Mouse (Mus musculus): ENCODE data around the gene Tent4a.

The Tent4a gene

DNA sequence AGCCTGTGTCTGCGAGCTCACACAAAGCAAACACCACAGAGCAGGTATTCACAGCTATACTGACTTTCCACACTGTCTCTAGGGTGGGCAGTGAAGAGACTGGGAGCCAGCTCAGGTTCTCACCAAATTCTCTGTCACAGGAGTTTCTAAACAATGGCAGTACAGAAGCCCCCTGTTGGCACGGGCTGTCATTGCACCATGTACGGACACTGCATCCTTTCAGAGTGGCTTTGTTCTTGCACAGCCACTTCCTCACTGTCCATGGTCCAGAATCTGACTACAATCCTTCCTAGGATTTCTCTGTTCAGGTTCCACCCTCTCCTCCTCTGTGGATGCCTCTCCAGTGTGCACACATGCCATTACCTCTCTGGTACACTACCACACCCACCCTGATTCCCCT lies 10.6 kb upstream of the Tent4a start:
- peak in 1 of 2 experiments; percentile 59 for DNase-seq

DNA sequence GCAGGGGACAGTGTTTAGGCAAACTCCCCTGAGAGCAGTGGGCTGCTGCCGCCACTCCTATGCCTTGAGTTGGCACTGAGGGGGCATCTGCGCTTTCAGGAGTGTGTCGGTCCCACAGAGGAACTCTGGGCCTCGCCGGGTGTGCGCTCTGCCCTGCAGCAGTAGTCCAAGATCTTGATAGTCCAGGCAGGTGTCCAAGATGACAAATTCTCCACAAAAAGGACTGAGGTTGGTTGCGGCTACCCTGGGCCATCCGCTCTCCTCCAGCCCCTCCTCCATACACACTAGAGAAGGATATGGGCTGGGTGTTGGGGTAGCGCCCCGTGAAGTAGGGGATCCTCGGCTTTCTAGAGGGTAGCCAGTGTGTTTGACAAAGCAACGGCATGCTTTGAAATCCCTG lies 9.2 kb upstream of the Tent4a start:
- no peak for DNase-seq

DNA sequence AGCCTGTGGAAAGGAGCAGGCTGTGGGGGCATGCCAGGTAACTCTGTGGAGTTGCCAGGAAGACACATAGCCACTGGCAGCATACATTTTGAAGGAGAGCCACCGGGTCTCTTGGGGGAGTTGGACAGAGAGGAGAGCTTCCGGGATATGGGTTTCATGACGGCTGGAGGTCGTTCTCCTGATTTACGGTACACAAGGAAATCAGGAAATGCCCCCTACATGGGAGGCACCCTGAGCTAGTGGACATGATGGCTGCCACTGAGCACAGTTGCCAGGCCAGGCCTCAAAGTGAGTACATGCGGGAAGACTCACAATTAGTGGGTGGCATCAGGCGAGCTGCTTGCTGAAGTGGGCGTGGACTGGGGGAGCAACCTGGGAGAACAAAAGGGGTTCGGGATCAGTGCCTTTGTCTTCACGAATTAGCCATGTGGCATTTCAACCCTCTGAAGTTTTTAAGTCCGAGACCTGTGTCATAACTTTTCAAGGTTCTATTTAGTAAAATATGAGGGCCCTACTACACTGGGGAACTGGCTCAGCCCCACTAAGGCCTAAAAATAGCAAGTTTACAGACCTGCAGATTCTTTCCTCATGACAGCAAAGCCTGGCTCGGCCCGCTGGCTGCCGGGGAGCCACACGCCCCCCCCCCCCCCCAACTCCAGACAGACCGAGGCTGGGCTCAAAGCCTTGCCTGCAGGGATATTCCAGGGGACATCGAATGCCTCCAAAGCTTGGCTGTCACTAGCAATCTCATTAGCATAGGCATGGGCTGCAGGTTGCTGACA lies 8.3 kb upstream of the Tent4a start:
- no peak for DNase-seq

DNA sequence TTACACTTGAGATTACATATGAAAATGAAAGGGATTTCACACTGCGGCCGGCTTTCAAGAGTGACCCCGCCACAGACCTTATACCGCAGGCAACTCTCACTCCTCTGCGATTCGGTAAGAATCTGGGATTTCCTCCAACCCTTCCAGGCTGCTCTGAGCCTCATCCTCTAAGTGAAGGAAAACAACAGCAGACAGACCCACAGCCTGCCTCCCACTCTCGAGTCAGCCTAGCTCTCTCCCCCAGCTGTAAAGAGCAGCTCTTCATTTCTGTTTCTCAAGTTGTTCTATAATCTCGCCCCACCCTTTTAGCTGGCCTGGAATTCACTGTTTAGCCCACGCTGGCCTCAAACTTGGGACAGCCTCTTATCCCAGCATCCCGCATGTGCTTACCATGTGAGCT lies 7.4 kb upstream of the Tent4a start:
- DNase-seq = no peak

DNA sequence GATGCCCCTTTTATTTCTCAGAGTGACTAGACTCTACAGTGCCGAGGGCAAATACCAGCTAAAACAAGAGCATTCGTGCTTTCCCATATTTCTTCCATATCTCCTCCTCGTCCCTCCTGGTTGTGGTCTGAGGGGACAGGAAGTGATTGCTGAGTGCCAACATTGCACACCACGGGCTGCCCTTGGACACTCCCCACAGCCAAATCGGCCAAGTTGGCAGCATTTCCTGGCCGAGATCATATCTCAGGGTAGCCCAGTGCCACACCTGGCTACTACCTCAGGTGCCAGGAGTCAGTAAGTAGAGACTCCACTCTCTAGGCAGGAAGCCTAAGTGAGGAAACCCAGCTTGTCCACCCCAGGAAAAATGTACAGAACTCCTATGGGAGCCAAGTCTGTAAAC lies 6.8 kb upstream of the Tent4a start:
- DNase-seq = no peak

DNA sequence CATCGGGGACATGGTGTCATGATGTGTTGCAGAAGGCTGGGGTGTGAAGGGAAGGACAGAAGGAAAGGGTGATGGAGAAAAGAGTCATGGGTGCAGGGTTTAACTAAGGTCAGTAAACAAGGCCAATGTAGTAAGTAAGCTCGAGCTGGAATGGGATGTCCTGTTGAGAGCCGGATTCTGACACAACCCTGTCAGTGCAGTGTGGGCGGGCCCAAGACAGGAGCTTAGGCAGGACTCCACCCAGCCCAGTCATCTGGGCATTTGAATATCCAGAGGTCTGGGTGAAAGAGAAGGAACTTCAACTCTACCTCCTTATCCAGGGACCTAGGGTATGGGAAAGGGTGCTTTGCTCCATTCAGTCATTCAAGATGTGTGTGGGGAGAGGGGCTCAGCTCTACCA lies 3.9 kb upstream of the Tent4a start:
- no peak for DNase-seq

DNA sequence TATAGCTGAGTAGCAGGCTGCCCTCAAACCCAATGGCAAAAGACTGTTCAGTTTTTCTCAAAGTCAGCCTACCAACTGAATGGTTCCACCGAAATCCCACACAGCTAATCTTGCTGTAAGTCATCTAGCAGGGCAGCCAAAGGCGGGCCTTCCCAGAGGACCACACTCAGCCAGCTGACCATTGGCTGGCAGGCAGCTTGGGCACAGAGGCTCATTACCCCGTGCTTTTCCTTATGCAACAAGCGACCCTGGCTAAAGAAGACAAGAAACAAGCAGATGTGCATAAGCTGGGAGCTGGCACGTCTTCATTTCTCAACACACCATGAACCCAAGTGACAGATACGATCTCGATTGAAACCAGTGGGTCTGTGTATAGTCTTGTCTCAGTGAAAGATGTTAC lies 2.9 kb upstream of the Tent4a start:
- no peak for DNase-seq

DNA sequence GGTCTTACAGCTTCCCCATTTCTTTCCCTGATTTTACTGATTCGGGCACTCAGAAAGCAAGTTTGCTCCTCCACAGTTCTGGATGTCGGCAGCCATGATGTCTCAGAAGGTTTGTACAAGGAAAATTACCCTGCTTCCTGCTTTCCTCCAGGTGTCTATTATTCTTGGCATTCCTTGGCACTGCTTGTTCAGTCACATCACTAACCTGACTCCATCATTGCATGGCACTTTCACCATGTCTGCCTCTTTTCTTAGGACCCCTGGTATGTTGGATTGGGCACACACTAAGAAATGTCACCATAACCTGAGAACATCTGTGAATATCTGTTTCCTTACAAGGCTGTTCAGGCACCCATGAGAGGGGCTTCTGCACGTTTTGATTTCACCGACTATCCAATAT lies 1.6 kb upstream of the Tent4a start:
- no peak for DNase-seq

DNA sequence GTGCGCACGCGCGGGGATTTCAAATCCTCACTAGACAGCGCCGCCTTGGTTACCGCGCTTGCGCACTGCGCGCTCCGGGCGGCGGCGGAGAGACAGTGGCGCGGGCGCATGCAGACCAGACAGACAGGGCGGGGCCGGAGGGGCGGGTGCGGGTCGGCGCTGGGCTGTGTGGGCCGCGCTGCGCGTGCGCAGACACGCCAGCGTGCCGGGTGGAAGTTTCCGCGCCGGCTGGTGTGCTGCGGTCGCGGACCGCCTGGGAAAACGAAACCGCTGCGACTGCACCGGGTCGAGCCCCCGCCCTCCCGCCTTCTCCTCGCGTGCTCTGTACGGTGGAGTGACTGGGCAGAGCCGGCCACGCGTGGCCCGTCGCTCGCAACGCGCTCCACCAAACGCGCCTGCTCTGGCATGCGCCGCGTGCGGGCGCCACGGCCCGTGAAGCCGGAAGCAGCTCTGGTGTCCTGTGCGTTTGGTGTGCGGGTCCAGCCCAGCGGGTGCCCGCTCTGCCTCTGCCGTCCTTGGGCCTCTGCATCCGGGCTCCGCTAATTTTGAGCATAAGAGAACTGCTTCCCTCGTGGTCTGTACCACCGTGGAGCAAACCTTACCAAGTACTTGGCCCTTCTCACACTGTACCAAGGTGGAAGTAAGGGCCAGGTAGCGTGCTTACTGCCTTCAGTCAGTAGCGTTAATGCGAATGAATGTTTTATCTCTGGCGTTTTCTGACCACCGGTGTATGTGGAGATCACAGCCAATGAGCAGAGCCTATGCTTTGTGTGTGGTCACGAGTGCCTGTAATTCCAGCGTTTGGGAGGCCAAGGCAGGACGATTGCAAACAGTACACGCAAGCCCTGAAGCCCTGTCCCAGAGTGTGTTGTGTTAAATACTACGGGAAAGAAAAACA lies 486 bp upstream of the Tent4a start:
- DNase-seq = peak; percentile 97 to 98

DNA sequence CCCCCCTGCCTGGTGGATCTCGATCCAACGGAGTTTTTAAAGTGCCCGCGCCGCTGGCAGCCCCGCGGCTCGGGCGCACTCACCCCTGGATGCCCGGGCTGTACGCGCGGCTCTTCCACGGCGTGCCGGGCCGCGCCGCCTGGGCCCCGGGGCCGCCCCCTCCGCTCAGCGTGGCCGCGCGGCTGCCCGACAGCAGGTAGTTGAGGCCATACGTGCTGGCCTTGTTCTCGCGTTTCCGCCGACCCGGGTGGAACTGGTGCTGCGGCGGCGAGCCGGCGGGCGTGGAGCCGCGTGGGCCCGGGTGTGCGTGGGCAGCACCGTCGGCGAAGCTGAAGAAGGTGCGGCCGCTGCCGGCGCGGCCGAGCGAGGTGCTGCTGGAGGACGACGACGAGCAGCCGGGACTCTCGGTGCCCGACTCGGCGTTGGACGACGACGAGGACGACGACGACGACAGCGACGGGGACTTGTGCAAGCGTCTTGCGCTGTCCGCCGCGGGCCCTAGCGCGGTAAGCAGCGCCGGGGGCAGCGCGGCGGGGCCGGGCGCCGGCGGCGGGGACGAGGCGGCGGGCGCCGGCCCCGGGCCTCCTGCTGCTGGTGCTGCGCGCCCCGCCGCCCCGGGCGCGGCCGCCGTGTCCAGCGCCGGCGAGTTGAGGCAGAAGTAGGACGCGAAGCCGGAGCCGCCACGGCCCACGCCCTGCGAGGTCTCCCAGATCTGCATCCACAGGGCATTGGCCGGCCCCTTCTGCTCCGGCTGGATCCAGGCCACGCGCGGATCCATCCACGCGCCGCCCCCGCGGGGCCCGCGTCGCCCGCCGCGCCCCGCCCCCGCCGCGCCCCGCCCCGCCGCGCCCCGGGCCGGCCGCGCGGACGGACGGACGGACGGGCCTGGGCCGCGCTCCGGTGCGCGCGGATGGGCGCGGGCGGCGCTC lies 748 bp downstream of the Tent4a start, which contains the start of gene Nsun2:
Gene Nsun2, plus strand, starts transcription at position 342 of the 929 bp plus-strand sequence.
- DNase-seq = peak in 1 of 2 experiments; percentile 47

DNA sequence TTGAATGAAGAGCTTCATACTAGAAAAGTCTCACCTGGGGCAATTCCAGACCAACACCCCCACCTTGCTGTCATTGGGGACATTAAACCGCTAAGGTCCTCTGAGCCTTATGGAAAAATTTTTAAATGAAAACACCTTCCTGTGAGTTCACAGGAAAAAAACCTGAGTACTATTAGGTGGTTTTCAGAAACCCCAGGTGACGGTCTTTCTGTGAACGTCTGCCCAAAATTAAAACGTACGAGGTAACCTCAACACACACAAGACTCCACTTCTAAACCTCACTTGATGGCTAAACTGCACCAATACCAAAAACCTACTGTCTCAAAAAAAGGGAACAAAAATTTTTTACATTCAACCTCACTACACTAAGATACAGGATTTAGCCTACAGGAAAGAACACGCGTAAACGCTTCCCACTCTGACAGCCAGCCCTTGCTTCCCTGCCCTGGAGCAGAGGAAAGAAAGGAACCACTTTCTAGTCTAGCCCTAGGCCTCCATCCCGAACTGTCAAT lies 1.5 kb downstream of the Tent4a start:
- DNase-seq = no peak

DNA sequence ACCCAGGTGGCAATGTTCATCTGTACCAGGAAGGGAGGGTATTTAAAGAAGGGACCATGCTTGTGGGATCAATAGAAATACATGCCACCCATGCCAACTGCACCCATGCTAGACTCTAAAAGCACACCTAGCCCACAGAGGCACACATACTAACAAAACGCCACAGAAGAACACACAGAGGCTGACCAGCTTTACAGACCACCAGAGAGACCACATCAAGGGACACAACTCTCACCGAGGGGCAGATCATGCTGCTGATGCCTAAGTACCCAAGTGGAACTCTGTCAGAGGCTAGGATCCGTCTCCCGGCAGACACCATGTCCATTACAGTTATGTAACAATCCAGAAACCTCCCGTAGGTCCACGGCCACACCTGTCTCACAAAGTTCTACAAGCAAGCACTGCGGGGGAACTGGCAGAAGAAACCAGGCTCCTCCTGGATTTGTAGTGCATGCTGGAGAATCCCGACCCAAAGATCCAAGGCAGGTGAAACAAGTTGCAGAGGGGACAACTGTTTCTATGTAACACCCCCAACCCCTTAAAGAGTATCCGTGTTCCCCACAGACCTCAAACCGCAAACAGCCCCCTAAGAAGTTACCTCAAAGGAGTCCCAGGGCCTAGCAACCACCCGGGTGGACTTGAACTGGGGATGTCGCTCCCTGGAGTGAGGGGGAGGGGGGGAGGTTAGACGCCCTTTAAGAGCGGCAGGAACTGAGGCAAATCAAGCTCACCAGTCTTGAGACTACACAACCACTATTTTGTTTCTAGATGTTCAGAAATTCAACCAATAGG lies 2.1 kb downstream of the Tent4a start:
- peak in 1 of 2 experiments; percentile 48 for DNase-seq

DNA sequence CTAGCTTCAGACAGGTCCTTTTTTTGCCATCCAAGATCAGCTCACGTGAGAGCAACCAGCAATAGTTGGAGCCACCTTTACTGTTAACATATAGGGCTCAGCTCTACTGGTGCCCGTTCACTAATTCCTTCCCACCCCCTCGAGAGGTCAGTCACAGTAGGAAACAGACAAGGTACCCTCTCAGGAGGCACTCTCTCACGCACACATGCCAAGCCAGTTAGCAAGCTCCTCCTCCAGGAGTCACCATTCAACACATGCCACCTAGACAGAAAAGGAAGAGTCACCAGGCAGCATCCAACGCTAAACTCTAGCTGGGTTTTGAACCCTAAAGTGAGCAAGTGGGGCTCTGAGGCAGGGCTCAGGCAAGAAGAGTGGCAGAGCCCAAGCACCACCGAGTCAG lies 3.0 kb downstream of the Tent4a start:
- DNase-seq = no peak

DNA sequence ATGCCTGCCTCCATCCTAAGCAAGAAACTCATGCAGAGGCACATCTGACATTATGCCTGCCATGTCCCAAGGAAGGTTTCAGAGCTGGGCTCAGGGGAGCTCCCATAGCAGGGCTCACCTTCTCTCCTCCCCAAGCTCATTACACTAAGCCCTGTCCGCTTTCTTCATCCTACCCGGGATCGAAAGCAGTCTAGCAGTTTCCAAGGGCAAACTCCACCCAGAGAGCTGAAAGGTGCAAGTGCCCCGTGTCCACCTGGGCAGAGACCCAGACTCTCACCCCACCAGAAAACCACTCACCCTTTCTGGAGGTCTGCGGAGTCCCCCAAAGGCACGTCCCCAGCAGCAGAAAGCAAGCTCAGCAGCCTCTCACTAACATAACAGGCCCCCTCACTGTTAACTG lies 3.5 kb downstream of the Tent4a start:
- peak in 1 of 2 experiments; percentile 31 for DNase-seq

DNA sequence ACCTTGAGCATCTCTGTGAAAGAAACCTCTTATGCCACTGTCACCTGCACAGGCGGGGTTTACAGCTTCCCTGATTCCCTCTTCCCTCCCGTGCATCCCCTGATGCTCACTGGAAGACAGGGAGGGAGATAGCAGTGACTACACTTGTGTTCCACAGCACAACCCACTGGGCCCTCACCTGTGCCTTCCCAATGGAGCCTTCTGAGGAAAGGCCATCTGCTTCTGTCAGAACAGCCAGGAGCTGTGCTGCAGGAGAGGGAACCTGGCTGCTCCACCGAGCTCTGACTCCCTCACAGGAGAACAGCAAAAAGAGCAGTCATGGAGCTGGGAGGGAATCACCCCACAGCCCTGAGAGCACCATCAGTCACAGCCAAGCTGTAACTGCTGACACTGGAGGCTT lies 4.3 kb downstream of the Tent4a start:
- no peak for DNase-seq

DNA sequence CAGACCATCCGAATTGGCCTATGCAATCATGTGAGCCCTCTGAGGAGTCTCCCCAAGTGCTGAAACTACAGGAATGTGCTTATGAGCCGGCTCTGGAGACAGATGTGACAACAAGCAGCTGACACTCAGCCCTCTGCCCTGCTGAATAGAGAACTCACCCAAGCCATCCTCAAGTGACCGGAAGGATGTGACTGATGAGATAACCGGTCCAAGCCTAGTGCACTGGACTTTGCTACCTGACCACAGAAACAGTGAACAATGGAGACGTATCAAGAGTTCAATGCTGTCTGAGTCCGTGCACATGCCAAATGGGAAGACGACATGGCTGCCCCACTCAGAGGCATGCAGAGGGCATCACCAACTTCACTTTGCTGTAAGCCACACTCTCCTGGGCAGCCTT lies 5.9 kb downstream of the Tent4a start:
- DNase-seq = peak in 1 of 2 experiments; percentile 39

DNA sequence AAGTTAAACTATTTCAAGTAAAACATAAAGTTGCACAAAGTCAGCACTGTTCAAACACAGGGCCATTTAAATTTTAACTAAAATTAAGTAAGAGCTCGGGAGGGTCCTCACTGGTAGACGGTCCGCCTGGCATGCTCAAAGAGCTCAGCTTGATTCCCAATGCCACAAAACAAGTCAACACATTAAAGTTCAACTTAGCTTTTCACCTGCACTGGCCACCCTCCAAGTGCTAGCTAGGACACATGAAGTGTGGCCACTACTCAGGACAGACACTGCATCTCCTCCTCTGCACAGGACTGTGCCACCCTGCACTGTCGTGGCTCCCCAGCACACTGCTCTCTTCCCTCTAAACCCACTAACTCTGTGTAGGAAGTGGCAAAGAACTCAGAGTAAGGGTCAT lies 8.6 kb downstream of the Tent4a start:
- DNase-seq = peak; percentile 86

DNA sequence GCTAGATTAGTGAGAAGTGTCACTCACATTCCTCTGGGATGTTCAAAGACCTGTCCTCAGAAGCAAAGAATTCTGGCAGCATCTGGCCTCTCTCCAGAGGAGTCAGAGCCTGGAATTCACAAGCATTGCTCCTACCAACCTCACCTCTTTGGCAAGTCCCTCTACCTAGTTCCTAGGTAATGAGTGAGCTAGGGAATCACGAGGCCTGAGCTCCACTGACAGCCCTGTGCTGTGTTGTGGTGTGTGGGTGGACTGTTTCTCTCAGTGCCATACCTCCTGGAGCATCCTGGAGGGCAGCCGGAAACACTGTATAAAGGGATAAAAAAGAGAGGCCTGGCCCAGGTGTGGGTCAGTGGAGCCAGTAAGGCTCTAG lies 10.3 kb downstream of the Tent4a start:
- DNase-seq = peak; percentile 73 to 81

DNA sequence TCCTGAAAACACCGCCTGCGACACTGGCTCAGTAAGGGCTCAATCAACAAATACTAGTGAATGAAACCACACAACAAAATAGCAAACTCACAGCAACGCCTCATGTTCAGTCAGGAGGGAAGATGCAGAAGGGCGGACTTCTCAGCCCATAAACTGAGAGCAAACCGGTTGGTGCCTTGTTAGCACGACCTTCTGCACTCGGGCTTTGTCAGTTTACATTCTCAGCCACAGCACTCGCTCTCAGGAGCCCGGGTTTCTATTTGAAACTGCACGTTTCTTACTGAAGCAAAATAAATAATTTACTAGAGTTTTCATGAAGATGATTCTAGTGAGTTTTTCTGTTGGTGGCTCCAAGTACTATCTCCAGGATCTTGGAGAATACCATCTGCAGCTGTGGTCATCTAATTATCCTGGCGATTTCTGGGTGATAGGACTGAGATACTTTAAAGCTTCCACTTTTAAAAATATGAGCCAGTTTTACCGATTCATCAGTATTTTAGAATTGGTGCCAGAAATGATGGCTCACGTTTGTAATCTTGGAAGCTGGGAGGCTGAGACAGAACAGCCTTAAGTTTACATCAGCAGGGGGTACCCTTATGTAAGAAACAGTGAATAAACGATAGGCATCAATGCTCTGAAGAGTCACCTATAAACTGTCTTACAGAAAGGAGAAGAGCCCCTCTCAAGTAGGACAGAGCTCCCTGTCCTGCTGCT lies 10.8 kb downstream of the Tent4a start:
- no peak for DNase-seq

DNA sequence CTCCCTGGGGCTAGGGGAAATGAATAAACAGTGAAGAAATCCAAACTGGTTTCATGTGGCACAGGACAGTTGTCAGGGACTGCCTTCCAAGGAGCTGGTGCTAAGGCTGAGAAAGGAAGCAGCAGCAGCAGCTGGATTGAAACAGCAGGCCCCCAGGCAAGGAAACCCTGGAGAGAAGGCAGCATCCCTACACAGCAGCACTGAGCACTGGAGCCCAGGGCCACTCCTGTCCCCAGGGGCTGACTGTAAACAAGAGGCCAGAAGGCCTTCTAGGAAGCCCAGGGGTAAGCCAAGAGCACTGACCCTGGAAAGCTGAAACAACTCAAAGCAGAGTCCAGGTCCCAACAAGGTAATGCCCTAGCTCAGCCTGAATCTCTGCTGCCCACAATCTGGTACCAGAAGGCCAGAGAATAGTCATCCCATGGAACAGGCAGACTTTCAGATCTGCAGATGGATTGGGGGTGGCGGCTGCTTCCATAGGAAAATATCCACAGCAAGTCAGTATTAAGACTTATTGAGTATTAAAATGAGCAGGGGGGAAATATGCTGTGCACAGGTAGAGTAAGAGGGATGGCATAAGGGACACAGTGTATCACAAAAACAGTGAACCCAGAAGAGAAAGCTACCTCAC lies 12.1 kb downstream of the Tent4a start:
- DNase-seq = no peak

DNA sequence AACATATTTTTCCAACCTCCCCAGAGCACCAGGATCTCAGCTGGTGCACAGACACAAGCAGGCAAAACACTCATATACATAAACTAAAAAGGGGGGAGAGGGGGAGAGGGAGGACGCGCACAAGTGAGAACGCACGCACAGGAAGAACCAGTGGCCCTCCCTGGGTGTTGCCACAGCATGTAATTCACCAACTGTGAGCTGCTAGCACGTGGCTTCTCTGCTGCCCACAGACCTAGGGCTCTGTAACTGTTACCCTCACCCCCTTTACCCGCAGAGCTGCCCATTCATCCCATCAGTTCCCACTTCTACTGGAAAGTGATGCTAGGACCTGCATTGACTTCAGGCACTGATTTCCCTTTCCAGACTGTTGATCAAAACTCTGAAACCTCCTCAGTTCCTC lies 15.3 kb downstream of the Tent4a start:
- DNase-seq = no peak
